Mouse (Mus musculus): ENCODE measurements around the gene Rps13.

Rps13 gene

DNA sequence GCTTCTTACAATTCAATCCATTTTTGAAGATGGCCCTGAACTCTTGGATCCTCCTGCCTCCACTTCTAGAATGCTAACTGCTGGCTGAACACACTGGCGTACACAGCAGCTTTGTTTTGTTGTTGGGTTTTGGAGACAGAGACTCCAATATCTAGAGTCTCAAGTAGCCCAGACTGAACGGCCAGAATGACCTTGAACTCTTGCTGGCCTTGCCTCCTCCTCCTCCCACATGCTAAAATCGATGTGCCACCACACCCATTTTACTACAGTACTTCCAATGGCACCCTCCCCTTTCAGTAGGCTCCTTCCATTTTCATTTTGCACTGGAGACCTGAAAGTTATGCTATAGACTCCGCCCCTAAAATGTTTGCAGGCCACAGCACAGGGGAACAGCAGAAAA is 32.9 kb downstream of the Rps13 start:
- in situ Hi-C loops (cut with MboI; ENCODE audit: low pct_unique_long_range_greater_than_20kb in 1 of 2, low sequenced_read_pairs in 2 of 2, unreplicated experiment in 1 of 2), result loop anchor here in 1 of 2 experiments (10.0 kb wide), 1 partner anchor 46 kb away; no protein-coding TSS in a partner anchor

DNA sequence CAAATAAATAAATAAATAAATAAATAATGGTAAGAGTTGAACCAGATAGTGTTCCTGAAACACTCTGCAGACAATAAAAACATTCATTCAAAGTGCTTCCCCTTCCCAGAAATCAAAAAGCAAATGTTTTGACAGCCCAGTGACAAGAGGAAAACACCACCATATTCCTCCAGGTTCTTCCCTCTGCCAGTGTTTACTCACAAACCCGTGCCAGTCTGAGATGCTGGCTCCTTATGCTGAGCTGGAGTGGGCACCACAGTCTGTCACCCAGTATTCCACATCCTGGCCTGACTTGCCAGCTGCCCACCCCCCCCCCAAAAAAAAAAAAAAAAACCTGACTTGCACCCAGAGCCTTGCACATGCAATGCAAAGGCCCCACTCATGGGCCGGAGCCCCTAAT is 35.1 kb downstream of the Rps13 start:
- in situ Hi-C loops (cut with MboI; ENCODE audit: low pct_unique_long_range_greater_than_20kb in 1 of 2, low sequenced_read_pairs in 2 of 2, unreplicated experiment in 1 of 2), result no loop called here

DNA sequence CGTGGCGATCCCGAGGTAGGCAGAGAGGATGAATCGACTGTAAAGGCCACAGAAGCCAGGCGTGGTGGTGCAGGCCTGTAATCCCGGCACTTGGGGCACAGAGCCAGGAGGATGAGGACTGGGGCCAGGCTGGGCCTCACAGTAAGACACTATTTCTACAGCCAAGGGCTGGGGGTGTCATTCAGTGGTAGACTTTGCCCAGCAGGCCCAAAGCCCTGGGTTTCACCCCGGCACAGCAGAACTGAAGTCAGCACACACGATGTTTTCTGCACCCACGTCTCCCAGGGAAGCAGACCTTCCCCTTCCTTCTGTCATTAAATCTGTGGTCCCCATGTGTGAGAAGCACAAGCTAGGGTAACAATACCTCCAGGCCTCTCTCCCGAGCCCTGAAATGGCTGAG is 35.6 kb downstream of the Rps13 start:
- in situ Hi-C loops (cut with MboI; ENCODE audit: low pct_unique_long_range_greater_than_20kb in 1 of 2, low sequenced_read_pairs in 2 of 2, unreplicated experiment in 1 of 2), result no loop called here

DNA sequence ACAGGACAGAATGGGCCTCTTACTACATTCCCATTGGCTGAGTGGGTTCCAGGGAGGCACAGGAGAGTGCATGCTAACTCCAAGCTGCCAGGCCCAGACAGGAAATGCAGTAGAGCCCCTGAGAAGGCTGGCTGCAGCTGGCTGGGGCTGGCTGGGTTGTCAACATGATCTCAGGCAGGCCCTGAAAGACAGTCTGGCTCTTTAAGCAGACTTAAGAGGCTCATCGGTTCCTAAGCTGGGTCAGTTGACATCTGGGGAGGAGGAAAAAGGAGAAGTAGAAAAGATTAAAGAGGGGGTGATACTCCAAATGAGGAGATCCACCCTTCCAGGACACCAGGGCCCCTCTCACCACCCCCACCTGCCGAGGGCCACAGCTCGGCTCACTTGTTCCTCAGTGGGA is 39.0 kb downstream of the Rps13 start:
- in situ Hi-C loops (cut with MboI; ENCODE audit: low pct_unique_long_range_greater_than_20kb in 1 of 2, low sequenced_read_pairs in 2 of 2, unreplicated experiment in 1 of 2), result no loop called here

DNA sequence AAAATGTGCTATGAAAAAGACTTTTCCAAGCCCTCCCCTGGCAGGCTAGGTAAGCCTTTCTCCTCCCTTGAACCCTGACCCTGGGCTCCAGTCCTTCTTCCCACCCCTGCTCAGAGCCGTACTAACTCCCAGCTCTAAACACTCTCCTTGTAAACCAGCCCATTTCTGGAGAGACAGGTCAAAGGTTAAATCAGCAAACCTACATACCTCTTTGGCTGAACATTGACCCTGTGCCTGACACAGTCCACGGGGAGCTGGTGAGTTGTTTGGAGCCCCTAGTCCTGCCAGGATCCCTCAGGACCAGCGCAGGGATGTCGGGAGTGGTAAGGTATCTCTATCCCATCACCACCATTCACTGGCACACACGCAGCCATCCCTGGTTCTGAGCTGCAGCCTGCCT is 41.6 kb downstream of the Rps13 start:
- in situ Hi-C loops (cut with MboI; ENCODE audit: low pct_unique_long_range_greater_than_20kb in 1 of 2, low sequenced_read_pairs in 2 of 2, unreplicated experiment in 1 of 2), result no loop called here

- in situ Hi-C loops (cut with MboI; ENCODE audit: low pct_unique_long_range_greater_than_20kb in 1 of 2, low sequenced_read_pairs in 2 of 2, unreplicated experiment in 1 of 2), result no loop called here
Measured at GRCm38 (mm10) chr7:116290559-116290958, 43.4 kb downstream of the Rps13 start.

GRCm38 (mm10) chr7:116288996-116289395 is 45.0 kb downstream of the Rps13 start:
- in situ Hi-C loops (cut with MboI; ENCODE audit: low pct_unique_long_range_greater_than_20kb in 1 of 2, low sequenced_read_pairs in 2 of 2, unreplicated experiment in 1 of 2), result no loop called here

DNA sequence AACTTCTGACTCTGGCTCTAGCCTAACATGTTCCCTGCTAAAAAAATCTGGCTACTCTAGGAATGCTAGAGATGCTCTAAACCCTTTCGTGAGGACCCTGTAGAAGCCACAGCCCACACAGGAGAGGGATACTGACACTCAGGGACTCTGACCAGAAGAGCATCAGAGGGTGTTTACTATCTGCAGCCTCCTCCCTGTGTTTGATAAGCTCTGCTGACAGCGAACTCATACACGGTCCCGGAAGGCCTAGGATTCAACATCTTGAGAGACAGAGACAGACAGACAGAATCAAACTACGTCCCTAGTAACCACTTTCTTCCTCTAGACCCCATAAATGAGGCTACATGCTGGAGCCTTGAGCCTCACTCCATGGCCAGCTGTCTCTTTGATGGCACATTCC is 46.0 kb downstream of the Rps13 start:
- in situ Hi-C loops (cut with MboI; ENCODE audit: low pct_unique_long_range_greater_than_20kb in 1 of 2, low sequenced_read_pairs in 2 of 2, unreplicated experiment in 1 of 2), result no loop called here

DNA sequence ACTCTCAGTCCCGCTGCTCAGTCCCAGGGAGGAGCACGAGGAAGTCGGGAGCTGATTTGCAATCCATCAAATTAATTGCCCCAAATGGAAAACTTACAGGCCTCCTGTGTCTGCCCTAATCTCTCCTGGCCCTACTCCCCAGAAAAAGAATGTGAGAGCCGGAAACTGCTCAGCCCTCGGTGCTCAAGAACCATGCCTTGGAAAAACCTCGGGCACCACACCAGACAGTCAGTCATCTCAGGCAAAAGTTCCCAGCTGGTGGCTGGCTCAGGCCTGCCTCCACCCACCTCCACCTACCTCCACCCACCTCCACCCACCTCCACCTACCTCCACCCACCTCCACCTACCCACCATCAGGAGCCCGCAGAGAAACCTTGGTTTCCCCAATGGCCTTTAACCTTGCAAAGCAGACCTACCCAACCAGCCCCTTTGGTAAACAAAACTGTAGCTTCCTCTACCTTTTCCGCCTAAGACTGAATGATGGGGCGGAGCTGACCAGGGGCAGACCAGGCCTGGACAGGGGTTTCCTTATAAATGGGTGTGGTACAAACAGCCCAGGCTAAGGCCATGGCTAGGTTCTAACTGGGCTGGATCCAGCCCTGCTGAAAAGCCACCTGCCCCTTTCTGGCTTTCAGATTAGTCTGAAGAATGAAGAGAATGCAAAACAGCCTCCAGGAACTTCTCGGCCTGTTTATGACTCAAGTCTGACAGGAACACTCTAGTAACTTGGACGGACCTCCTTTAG is 47.2 kb downstream of the Rps13 start:
- in situ Hi-C loops (cut with MboI; ENCODE audit: low pct_unique_long_range_greater_than_20kb in 1 of 2, low sequenced_read_pairs in 2 of 2, unreplicated experiment in 1 of 2), result no loop called here

- in situ Hi-C loops (cut with MboI; ENCODE audit: low pct_unique_long_range_greater_than_20kb in 1 of 2, low sequenced_read_pairs in 2 of 2, unreplicated experiment in 1 of 2), result no loop called here
Measured at GRCm38 (mm10) chr7:116286173-116286572, 47.8 kb downstream of the Rps13 start.

GRCm38 (mm10) chr7:116285216-116285615 is 48.8 kb downstream of the Rps13 start:
- in situ Hi-C loops (cut with MboI; ENCODE audit: low pct_unique_long_range_greater_than_20kb in 1 of 2, low sequenced_read_pairs in 2 of 2, unreplicated experiment in 1 of 2), result no loop called here

GRCm38 (mm10) chr7:116282755-116283154 is 51.2 kb downstream of the Rps13 start:
- in situ Hi-C loops (cut with MboI; ENCODE audit: low pct_unique_long_range_greater_than_20kb in 1 of 2, low sequenced_read_pairs in 2 of 2, unreplicated experiment in 1 of 2), result no loop called here
